Mouse (Mus musculus): Measurements from ENCODE around the gene Cnn1.
A peak's percentile ranks its signal among the peaks of the same experiment; 100 is the strongest.
"Not testable (repeated sequence)": the region's sequence is repeated elsewhere in the genome, so short reads cannot be mapped to it uniquely, and the experiment has no call there.

Cnn1 gene

GRCm38 (mm10) chr9:22098993-22099696 is at the start of gene Cnn1:
Gene Cnn1 (plus strand): TSS chr9:22099216.
- DNase-seq: no peak

DNA sequence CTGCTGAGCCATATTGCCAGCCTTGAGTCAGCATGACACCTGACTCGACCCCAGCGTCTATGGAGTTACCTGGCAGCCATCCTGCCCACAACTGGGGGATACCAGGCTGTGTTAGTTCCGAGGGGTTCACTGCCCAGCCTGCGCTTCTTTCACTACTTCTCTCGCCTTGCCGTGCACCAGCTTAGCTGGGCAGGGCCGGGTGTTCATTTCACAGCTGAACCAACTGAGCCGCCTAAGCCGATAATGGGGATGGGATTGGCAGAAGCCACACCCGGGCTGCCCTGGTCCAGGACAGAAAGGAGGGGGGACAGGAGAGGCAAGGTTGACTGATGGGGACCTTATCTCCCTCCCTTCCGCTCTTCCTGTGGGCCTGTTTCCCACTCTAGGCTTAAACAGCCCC is 49.7 kb upstream of the Cnn1 start:
- peak; percentile 73 for DNase-seq

DNA sequence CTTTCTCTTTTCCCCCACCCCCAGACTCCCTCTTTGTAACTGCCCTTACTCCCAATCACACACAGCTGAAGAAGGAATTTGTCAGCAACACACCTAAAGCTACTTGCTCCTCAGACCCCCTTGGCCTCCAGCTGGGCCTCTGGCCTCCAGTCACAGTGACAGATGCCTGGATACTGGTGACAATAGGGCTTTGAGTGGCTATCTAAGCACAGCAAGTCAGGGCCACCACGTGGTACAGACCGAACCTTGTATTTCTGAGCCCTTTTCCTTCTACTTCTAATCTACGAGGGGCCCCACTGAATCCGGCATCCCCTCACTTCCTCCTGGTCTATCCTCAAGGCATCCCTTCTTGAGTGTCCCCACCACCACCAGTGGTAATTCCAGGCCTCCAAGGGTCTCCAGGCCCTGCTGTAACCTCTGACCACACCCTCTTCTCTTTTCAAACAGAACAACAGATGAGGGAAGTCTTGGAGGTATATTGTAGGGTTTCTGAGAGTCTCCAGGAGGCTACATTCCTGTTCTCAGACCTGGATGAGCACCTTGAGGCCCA is 49.2 kb upstream of the Cnn1 start:
- DNase-seq: no peak

DNA sequence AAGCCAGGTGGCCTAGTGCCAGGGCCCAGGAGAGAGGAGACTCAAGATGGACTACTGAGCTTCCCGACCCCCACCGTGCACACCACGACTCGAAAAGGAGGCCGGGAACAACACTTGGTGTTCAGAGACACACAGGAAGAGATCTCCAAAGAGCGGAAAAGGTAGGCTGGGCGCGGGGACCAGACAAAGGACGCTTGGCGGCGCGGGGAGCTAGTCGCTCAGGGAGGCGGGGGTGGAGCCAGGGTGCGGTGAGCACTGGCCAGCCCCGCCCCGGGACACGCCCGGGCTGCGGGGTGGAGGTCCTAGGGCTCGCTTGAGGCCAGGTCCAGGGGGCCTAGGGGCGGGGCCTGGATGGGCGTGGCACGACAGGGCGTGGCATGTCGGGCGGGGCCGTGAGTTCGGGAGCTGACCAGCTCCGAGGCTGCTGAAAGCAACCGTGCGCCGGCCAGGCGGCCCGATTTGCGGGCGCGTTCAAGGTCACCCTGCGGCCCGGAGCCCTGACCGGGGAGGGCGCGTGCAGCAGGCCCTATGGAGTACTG is 48.6 kb upstream of the Cnn1 start:
- peak; percentile 90 for DNase-seq

DNA sequence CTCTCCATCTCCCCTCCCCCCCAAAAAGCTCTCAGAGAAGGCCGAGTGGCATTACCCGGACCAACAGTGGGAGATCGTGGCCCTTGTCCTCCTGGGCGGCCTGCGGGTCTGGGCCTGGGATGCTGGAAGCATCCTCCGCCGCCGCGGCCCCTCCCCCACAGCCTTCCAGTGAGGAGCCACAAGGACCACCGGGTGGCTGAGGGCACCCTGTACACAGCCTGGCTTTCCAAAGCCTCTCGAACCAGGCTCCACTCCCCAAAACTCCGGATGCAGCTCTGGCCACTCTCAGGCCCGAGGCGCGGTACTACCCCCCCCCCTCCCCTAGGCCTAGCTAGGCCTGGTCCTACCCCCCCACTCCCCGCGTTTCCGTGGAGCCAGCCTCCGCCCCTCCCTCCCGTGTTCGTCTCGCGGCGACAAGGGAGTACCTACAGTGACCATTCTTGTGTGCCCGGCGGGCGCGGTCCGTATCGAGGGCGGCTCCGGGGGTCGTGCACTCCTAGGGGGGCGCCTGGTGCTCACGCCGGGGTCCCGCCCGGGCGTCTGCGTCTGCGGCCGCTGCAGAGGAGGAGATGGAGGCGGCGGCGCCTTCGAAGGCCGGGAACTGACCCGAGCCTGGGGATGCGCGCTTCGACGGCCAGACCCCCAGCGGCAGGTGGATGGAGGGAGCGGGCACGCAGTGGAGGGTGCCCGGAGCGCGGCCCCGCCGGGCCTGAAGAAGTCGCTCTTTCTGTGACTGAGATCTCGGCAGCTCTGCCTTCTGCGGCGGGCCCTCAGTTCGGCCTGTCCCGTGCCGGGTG is 47.7 kb upstream of the Cnn1 start:
- peak; percentile 72 for DNase-seq

GRCm38 (mm10) chr9:22051958-22052254 is 47.1 kb upstream of the Cnn1 start, which contains the start of gene Elavl3:
Gene Elavl3 (minus strand): TSS chr9:22052023.
- DNase-seq: peak; percentile 91

- no peak for DNase-seq
Measured at GRCm38 (mm10) chr9:22053657-22054056, 45.4 kb upstream of the Cnn1 start.

DNA sequence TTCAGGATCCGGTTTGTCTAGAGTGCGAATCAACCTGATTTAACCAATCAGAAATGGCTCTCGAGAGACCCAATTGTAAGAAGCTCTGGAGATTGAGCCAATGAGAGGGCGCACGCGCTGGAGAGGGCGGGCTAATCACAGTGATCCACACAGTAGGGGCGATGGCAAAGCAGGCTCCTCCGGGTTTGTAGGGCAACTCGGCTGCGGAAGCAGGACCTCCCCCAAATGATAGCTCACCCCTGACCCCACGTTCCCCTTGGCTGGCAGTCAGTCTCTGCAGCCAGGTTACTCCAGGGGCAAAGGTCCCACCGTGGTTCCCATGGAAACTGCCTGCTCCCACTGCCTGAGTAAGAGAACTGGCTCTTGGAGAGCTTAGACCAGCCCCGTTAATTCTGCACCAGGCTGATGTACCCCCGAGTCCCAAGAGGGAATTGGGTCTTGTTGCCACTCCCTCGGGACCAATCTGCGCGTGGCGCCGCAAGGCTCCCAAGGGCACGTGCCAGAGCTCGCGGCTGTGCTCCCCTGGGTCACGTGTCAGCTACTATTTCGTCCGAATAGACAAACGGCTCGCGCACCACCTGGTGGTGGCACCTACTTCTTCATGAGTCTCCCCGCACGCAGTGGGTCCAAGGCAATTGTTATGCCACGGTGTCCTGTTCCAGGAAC is 44.5 kb upstream of the Cnn1 start:
- DNase-seq: peak; percentile 92

GRCm38 (mm10) chr9:22055713-22056112 is 43.3 kb upstream of the Cnn1 start:
- DNase-seq: peak; percentile 61

- peak; percentile 59 for DNase-seq
Measured at GRCm38 (mm10) chr9:22056303-22056910, 42.6 kb upstream of the Cnn1 start.

DNA sequence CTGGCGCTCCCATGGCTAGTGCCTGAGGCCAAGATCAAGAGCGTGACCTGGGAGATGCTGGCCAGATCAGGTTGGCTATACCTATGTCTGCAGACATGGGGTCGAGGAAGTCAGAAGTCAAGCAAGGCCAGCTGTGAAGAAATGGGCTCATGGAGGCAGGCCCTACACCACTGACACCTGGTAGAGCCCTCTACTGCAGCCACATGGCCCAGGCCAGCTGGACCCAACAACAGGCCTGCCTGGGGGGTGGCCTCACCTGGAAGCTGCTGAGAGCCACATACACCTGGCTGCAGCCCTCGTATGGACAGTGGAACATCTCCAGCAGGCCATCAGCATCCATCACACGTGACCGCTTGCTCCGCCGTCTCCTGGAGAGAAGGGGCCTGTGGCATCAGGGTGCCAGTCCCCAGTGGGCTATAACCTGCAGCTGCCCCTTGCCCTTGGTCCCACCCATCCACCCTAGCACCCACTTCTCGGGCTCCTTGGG is 41.9 kb upstream of the Cnn1 start:
- peak; percentile 57 for DNase-seq

- DNase-seq: peak; percentile 81
Measured at GRCm38 (mm10) chr9:22058011-22058424, 41.0 kb upstream of the Cnn1 start.

- DNase-seq: peak; percentile 81
Measured at GRCm38 (mm10) chr9:22061339-22061738, 37.7 kb upstream of the Cnn1 start.

DNA sequence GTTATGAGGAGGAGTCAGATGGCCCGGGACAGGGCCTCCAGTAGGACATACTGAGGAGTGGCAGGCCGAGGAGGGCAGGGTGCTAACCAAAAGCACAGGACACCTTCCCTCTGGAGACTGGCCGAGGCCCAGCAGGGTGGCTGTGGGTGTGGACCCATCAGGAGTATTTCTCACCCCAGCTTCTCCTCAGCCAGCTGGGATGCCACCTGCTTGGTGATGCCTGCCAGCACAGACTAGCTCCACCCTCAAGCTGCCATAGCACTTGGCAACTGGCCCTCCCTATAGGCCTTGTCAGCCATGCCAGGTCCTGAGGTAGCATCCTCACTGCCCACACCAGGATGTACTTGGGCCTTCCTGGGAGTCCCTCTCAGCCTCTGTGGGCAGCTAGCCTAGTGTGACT is 34.7 kb upstream of the Cnn1 start:
- peak; percentile 95 for DNase-seq

- peak; percentile 53 for DNase-seq
Measured at GRCm38 (mm10) chr9:22065642-22066041, 33.4 kb upstream of the Cnn1 start.

GRCm38 (mm10) chr9:22066433-22066832 is 32.6 kb upstream of the Cnn1 start:
- DNase-seq: peak; percentile 73

- DNase-seq: peak; percentile 49
Measured at GRCm38 (mm10) chr9:22067195-22067594, 31.8 kb upstream of the Cnn1 start.

DNA sequence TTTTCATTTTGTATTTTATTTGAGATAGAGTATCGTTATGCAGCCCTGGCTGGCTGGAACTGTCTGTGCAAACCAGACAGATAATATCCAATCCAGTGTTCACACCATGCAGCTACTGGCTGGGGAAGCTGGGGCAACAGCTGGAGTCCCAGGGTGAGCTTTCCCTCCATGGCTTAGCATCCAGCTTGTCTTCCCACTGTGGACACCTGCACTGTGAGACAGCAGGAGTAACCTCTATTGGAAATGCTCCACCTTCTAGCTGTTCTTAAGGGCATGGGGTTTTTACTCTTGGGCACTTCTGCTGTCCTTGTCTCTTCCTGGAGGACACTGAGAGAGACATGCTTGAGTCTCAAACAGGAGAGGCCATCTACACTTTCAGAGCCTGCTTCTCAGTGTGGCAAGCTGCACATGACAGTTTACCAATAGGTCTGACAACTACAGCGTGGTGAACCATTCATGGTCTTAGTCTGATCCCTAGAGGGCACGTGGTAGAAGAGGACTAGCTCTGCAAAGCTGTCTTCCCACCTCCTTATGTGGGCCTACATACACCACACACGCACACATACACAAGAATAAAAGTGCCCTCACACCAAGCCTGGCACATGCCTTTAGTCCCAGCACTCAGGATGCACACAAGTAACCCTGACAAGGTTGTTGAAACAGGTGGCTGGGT is 29.0 kb upstream of the Cnn1 start:
- peak; percentile 67 for DNase-seq

GRCm38 (mm10) chr9:22070791-22071573 is 28.0 kb upstream of the Cnn1 start, which contains the start of the genes Gm49318 and Zfp653:
Gene Gm49318 (minus strand): TSS chr9:22071259.
Gene Zfp653 (minus strand): TSS chr9:22071376.
- DNase-seq: peak; percentile 97

GRCm38 (mm10) chr9:22072276-22072675 is 26.7 kb upstream of the Cnn1 start:
- DNase-seq: peak; percentile 77

- DNase-seq: not testable (repeated sequence)
Measured at GRCm38 (mm10) chr9:22075778-22076177, 23.2 kb upstream of the Cnn1 start.

Data from cerebellum, adult 9-10 months (tissue).